Mouse (Mus musculus): ENCODE results near the gene Ajap1.

GRCm38 (mm10) chr4:153357539-153358242 lies 124.9 kb downstream of the Ajap1 start:
- TF ChIP-seq CTCF (IDR thresholded peaks at IDR 0.05; ENCODE audit: low read depth) (no peak), EP300 (IDR thresholded peaks at IDR 0.05; ENCODE audit: low read depth) (no peak)

Data from heart, postnatal 0 days (tissue).